Mouse (Mus musculus): ENCODE data around the gene Klb. TPM values are rescaled to one million over a fixed set of nuclear protein-coding genes. Genes with fewer than 3 reads are reported as not detected.

The Klb gene
- polyA plus RNA-seq, 1 experiment, result 0.40 TPM

Other genes starting within 250 kb of the Klb start
- 55.7 and 59.4 TPM in 2 replicates for gene Klhl5, start 240.8 kb upstream of the Klb start, polyA plus RNA-seq (2012; rRNA removed)
- 17.5 and 20.7 TPM in 2 replicates for gene Wdr19, start 148.6 kb upstream of the Klb start, polyA plus RNA-seq (2012; rRNA removed)
- 21.5 and 22.1 TPM in 2 replicates for gene Rfc1, start 12.6 kb upstream of the Klb start, polyA plus RNA-seq (2012; rRNA removed)
- 777 and 820 TPM in 2 replicates for gene Rpl9, start 43.1 kb downstream of the Klb start, polyA plus RNA-seq (2012; rRNA removed)
- 41.7 and 43.9 TPM in 2 replicates for gene Lias, start 43.2 kb downstream of the Klb start, polyA plus RNA-seq (2012; rRNA removed)
- 29.1 and 29.2 TPM in 2 replicates for gene Ugdh, start 87.6 kb downstream of the Klb start, polyA plus RNA-seq (2012; rRNA removed)
- gene Gm43552, start 144.5 kb downstream of the Klb start, polyA plus RNA-seq (2012; rRNA removed), result not detected in 2 replicates
- gene Smim14, start 188.9 kb downstream of the Klb start, polyA plus RNA-seq (2012; rRNA removed), result 148 and 181 TPM in 2 replicates
- gene Ube2k, start 188.9 kb downstream of the Klb start, polyA plus RNA-seq (2012; rRNA removed), result 113 and 114 TPM in 2 replicates